Mouse (Mus musculus): ENCODE results near the gene Myadml2. TPM values are rescaled to one million over a fixed set of nuclear protein-coding genes. Genes with fewer than 3 reads are reported as not detected.

The Myadml2 gene
- total and polyA plus RNA-seq, 2 experiments from 2014 or later = 1.5 to 3.2 TPM

GRCm38 (mm10) chr11:120654741-120655140 is 6.8 kb upstream of the Myadml2 start:
- Histone ChIP-seq H3K9me3 (ENCODE audit: low read length) (no peaks in the 10 kb centered on the region), H3K4me1 (ENCODE audit: insufficient read depth) (no peaks in the 10 kb centered on the region), H3K27me3 (ENCODE audit: insufficient read depth, low read length) (peaks cover 30% of the 10 kb centered on the region), H3K4me3 (ENCODE audit: low read depth, low read length) (no peak overlapping the region), H3K4me2 (ENCODE audit: low read depth) (no peak overlapping the region), H3K36me3 (ENCODE audit: insufficient read depth) (no peaks in the 10 kb centered on the region), H3K9ac (no peak overlapping the region), H3K27ac (ENCODE audit: low read depth, low read length) (no peak overlapping the region)
- DNase-seq (no peak), ATAC-seq (no peak)
- WGBS = 71% methylated on average over 3 of the region's 3 CpGs
- no peak for TF ChIP-seq CTCF (IDR thresholded peaks at IDR 0.05; ENCODE audit: low read depth)

- peak; percentile 33; the same call in 1 of the 2 replicates for TF ChIP-seq CTCF (IDR thresholded peaks at IDR 0.05; ENCODE audit: low read depth)
- no peaks in the 10 kb centered on the region for H3K36me3 ChIP-seq (ENCODE audit: insufficient read depth)
- H3K9ac ChIP-seq = no peak overlapping the region
- H3K4me1 ChIP-seq (ENCODE audit: insufficient read depth) = no peaks in the 10 kb centered on the region
- 67% methylated on average over 3 of the region's 3 CpGs for WGBS
- ATAC-seq = no peak
- no peak overlapping the region for H3K4me2 ChIP-seq (ENCODE audit: low read depth)
- no peak overlapping the region for H3K27ac ChIP-seq (ENCODE audit: low read depth, low read length)
- H3K4me3 ChIP-seq (ENCODE audit: low read depth, low read length) = no peak overlapping the region
- H3K9me3 ChIP-seq (ENCODE audit: low read length) = no peaks in the 10 kb centered on the region
- no peak for DNase-seq
- 0 out of 2 replicates have a peak, but pooled peaks cover 4% of the 10 kb centered on the region for H3K27me3 ChIP-seq (ENCODE audit: insufficient read depth, low read length)
Observed at GRCm38 (mm10) chr11:120651872-120652271, 3.9 kb upstream of the Myadml2 start.

GRCm38 (mm10) chr11:120647047-120647830 is 719 bp downstream of the Myadml2 start:
- H3K4me2 ChIP-seq (ENCODE audit: low read depth) = peak overlapping the region; percentile 42
- H3K27me3 ChIP-seq (ENCODE audit: insufficient read depth, low read length) = no peaks in the 10 kb centered on the region
- H3K4me3 ChIP-seq (ENCODE audit: low read depth, low read length) = no peak overlapping the region
- DNase-seq (no peak), ATAC-seq (no peak)
- 87% methylated on average over 35 of the region's 35 CpGs for WGBS
- TF ChIP-seq CTCF (IDR thresholded peaks at IDR 0.05; ENCODE audit: low read depth) = no peak
- H3K9ac ChIP-seq = peak overlapping the region; percentile 44; the same call in 1 of the 2 replicates
- H3K9me3 ChIP-seq (ENCODE audit: low read length) = no peaks in the 10 kb centered on the region
- H3K27ac ChIP-seq (ENCODE audit: low read depth, low read length) = no peak overlapping the region
- H3K36me3 ChIP-seq (ENCODE audit: insufficient read depth) = no peaks in the 10 kb centered on the region
- H3K4me1 ChIP-seq (ENCODE audit: insufficient read depth) = peaks cover 12% of the 10 kb centered on the region; the same call in 1 of the 2 replicates

- Histone ChIP-seq H3K9me3 (ENCODE audit: low read length) (no peaks in the 10 kb centered on the region), H3K27ac (ENCODE audit: low read depth, low read length) (no peak within 1 kb of the TSS; the same call in 1 of the 2 replicates), H3K4me2 (ENCODE audit: low read depth) (peak within 1 kb of the TSS; percentile 68), H3K9ac (peak within 1 kb of the TSS; percentile 60), H3K4me1 (ENCODE audit: insufficient read depth) (peaks cover 12% of the 10 kb centered on the region; the same call in 1 of the 2 replicates), H3K36me3 (ENCODE audit: insufficient read depth) (no peaks in the 10 kb centered on the region), H3K27me3 (ENCODE audit: insufficient read depth, low read length) (no peaks in the 10 kb centered on the region), H3K4me3 (ENCODE audit: low read depth, low read length) (peak within 1 kb of the TSS; percentile 43)
- TF ChIP-seq CTCF (IDR thresholded peaks at IDR 0.05; ENCODE audit: low read depth) = no peak
- peak; percentile 100 for ATAC-seq
- under 1% methylated on average over 15 of the region's 15 CpGs for WGBS
- DNase-seq = peak; percentile 95
Observed at GRCm38 (mm10) chr11:120643601-120643987, 4.4 kb downstream of the Myadml2 start, which contains the start of gene Pycr1. Gene Pycr1, minus strand, starts transcription at chr11:120643769.

- H3K4me2 ChIP-seq (ENCODE audit: low read depth) = peak overlapping the region; percentile 68
- no peak for TF ChIP-seq CTCF (IDR thresholded peaks at IDR 0.05; ENCODE audit: low read depth)
- H3K27me3 ChIP-seq (ENCODE audit: insufficient read depth, low read length) = no peaks in the 10 kb centered on the region
- 4% methylated on average over 18 of the region's 18 CpGs for WGBS
- H3K9me3 ChIP-seq (ENCODE audit: low read length) = no peaks in the 10 kb centered on the region
- H3K4me3 ChIP-seq (ENCODE audit: low read depth, low read length) = peak overlapping the region; percentile 43
- peak; percentile 48 for ATAC-seq
- no peaks in the 10 kb centered on the region for H3K36me3 ChIP-seq (ENCODE audit: insufficient read depth)
- no peak for DNase-seq
- peak overlapping the region; percentile 60 for H3K9ac ChIP-seq
- no peak overlapping the region; the same call in 1 of the 2 replicates for H3K27ac ChIP-seq (ENCODE audit: low read depth, low read length)
- peaks cover 12% of the 10 kb centered on the region; the same call in 1 of the 2 replicates for H3K4me1 ChIP-seq (ENCODE audit: insufficient read depth)
Observed at GRCm38 (mm10) chr11:120642939-120643600, 4.9 kb downstream of the Myadml2 start.

GRCm38 (mm10) chr11:120641869-120642268 is 6.1 kb downstream of the Myadml2 start:
- ATAC-seq = no peak
- Histone ChIP-seq H3K27me3 (ENCODE audit: insufficient read depth, low read length) (no peaks in the 10 kb centered on the region), H3K36me3 (ENCODE audit: insufficient read depth) (no peaks in the 10 kb centered on the region), H3K9ac (no peak overlapping the region), H3K9me3 (ENCODE audit: low read length) (no peaks in the 10 kb centered on the region), H3K27ac (ENCODE audit: low read depth, low read length) (no peak overlapping the region), H3K4me1 (ENCODE audit: insufficient read depth) (peaks cover 12% of the 10 kb centered on the region; the same call in 1 of the 2 replicates), H3K4me2 (ENCODE audit: low read depth) (no peak overlapping the region), H3K4me3 (ENCODE audit: low read depth, low read length) (no peak overlapping the region)
- no peak for DNase-seq
- WGBS = 91% methylated on average over 8 of the region's 8 CpGs
- no peak for TF ChIP-seq CTCF (IDR thresholded peaks at IDR 0.05; ENCODE audit: low read depth)

- 66% methylated on average over 9 of the region's 9 CpGs for WGBS
- Histone ChIP-seq H3K27ac (ENCODE audit: low read depth, low read length) (no peak overlapping the region), H3K27me3 (ENCODE audit: insufficient read depth, low read length) (no peaks in the 10 kb centered on the region), H3K9me3 (ENCODE audit: low read length) (no peaks in the 10 kb centered on the region), H3K9ac (no peak overlapping the region), H3K4me1 (ENCODE audit: insufficient read depth) (peaks cover 12% of the 10 kb centered on the region; the same call in 1 of the 2 replicates), H3K36me3 (ENCODE audit: insufficient read depth) (no peaks in the 10 kb centered on the region), H3K4me2 (ENCODE audit: low read depth) (no peak overlapping the region), H3K4me3 (ENCODE audit: low read depth, low read length) (no peak overlapping the region)
- no peak for TF ChIP-seq CTCF (IDR thresholded peaks at IDR 0.05; ENCODE audit: low read depth)
- no peak for ATAC-seq
- no peak for DNase-seq
Observed at GRCm38 (mm10) chr11:120641255-120641654, 6.7 kb downstream of the Myadml2 start.
